Mouse (Mus musculus): Measurements from ENCODE around the gene Ccdc151. TPM values are rescaled to one million over a fixed set of nuclear protein-coding genes. Genes with fewer than 3 reads are reported as not detected.
A peak's percentile ranks its signal among the peaks of the same experiment; 100 is the strongest.

The Ccdc151 gene
- polyA plus RNA-seq, 1 experiment from 2014 or later, result 1.9 TPM

GRCm38 (mm10) chr9:21951977-21952376, 50.5 kb downstream of the Ccdc151 start:
- H3K4me3 ChIP-seq (ENCODE audit: low read length), result no peak overlapping the region
- H3K27ac ChIP-seq (ENCODE audit: low read length), result no peak overlapping the region
- H3K4me2 ChIP-seq (replicated peaks; ENCODE audit: low read depth, low read length), result no peak overlapping the region
- no peak for ATAC-seq (ENCODE audit: low FRiP score, low TSS enrichment)
- no peak overlapping the region for H3K9ac ChIP-seq (replicated peaks; ENCODE audit: low read length)
- H3K27me3 ChIP-seq (ENCODE audit: insufficient read depth, low read length), result 0 out of 2 replicates have a peak, but pooled peaks cover 6% of the 10 kb centered on the region
- no peaks in the 10 kb centered on the region for H3K36me3 ChIP-seq (ENCODE audit: insufficient read depth, low read length)
- peaks cover 10% of the 10 kb centered on the region for H3K4me1 ChIP-seq (ENCODE audit: insufficient read depth, low read length)
- no peaks in the 10 kb centered on the region for H3K9me3 ChIP-seq (ENCODE audit: low read length)
- 81% methylated on average over 3 of the region's 3 CpGs for WGBS

- Histone ChIP-seq H3K4me2 (replicated peaks; ENCODE audit: low read depth, low read length) (no peak overlapping the region), H3K9ac (replicated peaks; ENCODE audit: low read length) (no peak overlapping the region), H3K27me3 (ENCODE audit: insufficient read depth, low read length) (0 out of 2 replicates have a peak, but pooled peaks cover 6% of the 10 kb centered on the region), H3K4me3 (ENCODE audit: low read length) (no peak overlapping the region), H3K4me1 (ENCODE audit: insufficient read depth, low read length) (peaks cover 4% of the 10 kb centered on the region; the same call in 1 of the 2 replicates), H3K9me3 (ENCODE audit: low read length) (no peaks in the 10 kb centered on the region), H3K27ac (ENCODE audit: low read length) (no peak overlapping the region), H3K36me3 (ENCODE audit: insufficient read depth, low read length) (no peaks in the 10 kb centered on the region)
- no peak for ATAC-seq (ENCODE audit: low FRiP score, low TSS enrichment)
- WGBS, result 17% methylated on average over 11 of the region's 11 CpGs
These were observed 52.1 kb downstream of the Ccdc151 start for GRCm38 (mm10) chr9:21950322-21950721.

- Histone ChIP-seq H3K9ac (replicated peaks; ENCODE audit: low read length) (no peak overlapping the region), H3K27me3 (ENCODE audit: insufficient read depth, low read length) (0 out of 2 replicates have a peak, but pooled peaks cover 6% of the 10 kb centered on the region), H3K9me3 (ENCODE audit: low read length) (no peaks in the 10 kb centered on the region), H3K36me3 (ENCODE audit: insufficient read depth, low read length) (no peaks in the 10 kb centered on the region), H3K4me2 (replicated peaks; ENCODE audit: low read depth, low read length) (no peak overlapping the region), H3K4me1 (ENCODE audit: insufficient read depth, low read length) (peaks cover 4% of the 10 kb centered on the region; the same call in 1 of the 2 replicates), H3K4me3 (ENCODE audit: low read length) (no peak overlapping the region), H3K27ac (ENCODE audit: low read length) (no peak overlapping the region)
- 58% methylated on average over 6 of the region's 6 CpGs for WGBS
- ATAC-seq (ENCODE audit: low FRiP score, low TSS enrichment), result no peak
These were observed 53.6 kb downstream of the Ccdc151 start for GRCm38 (mm10) chr9:21948790-21949189.

- no peak overlapping the region for H3K9ac ChIP-seq (replicated peaks; ENCODE audit: low read length)
- H3K36me3 ChIP-seq (ENCODE audit: insufficient read depth, low read length), result no peaks in the 10 kb centered on the region
- H3K27me3 ChIP-seq (ENCODE audit: insufficient read depth, low read length), result 0 out of 2 replicates have a peak, but pooled peaks cover 6% of the 10 kb centered on the region
- no peak overlapping the region for H3K4me3 ChIP-seq (ENCODE audit: low read length)
- H3K27ac ChIP-seq (ENCODE audit: low read length), result no peak overlapping the region
- 55% methylated on average over 8 of the region's 8 CpGs for WGBS
- H3K4me1 ChIP-seq (ENCODE audit: insufficient read depth, low read length), result peaks cover 4% of the 10 kb centered on the region; the same call in 1 of the 2 replicates
- no peak for ATAC-seq (ENCODE audit: low FRiP score, low TSS enrichment)
- H3K4me2 ChIP-seq (replicated peaks; ENCODE audit: low read depth, low read length), result no peak overlapping the region
- no peaks in the 10 kb centered on the region for H3K9me3 ChIP-seq (ENCODE audit: low read length)
These were observed 54.3 kb downstream of the Ccdc151 start for GRCm38 (mm10) chr9:21948146-21948545.

GRCm38 (mm10) chr9:21947540-21948130, 54.8 kb downstream of the Ccdc151 start:
- no peaks in the 10 kb centered on the region for H3K9me3 ChIP-seq (ENCODE audit: low read length)

GRCm38 (mm10) chr9:21944267-21944666, 58.2 kb downstream of the Ccdc151 start:
- no peaks in the 10 kb centered on the region for H3K9me3 ChIP-seq (ENCODE audit: low read length)
- no peaks in the 10 kb centered on the region for H3K36me3 ChIP-seq (ENCODE audit: insufficient read depth, low read length)
- no peak overlapping the region for H3K27ac ChIP-seq (ENCODE audit: low read length)
- 0 out of 2 replicates have a peak overlapping the region, but pooled peaks have one; percentile 6 for H3K4me3 ChIP-seq (ENCODE audit: low read length)
- peaks cover 4% of the 10 kb centered on the region; the same call in 1 of the 2 replicates for H3K4me1 ChIP-seq (ENCODE audit: insufficient read depth, low read length)
- ATAC-seq (ENCODE audit: low FRiP score, low TSS enrichment), result no peak
- 9% methylated on average over 23 of the region's 23 CpGs for WGBS
- no peak overlapping the region for H3K9ac ChIP-seq (replicated peaks; ENCODE audit: low read length)
- 0 out of 2 replicates have a peak, but pooled peaks cover 6% of the 10 kb centered on the region for H3K27me3 ChIP-seq (ENCODE audit: insufficient read depth, low read length)
- peak overlapping the region; percentile 31; the same call in 1 of the 2 replicates for H3K4me2 ChIP-seq (replicated peaks; ENCODE audit: low read depth, low read length)

More at GRCm38 (mm10) chr9:21947540-21948130, 54.8 kb downstream of the Ccdc151 start:
- WGBS, result 5% methylated on average over 28 of the region's 28 CpGs
- no peak overlapping the region for H3K9ac ChIP-seq (replicated peaks; ENCODE audit: low read length)
- ATAC-seq (ENCODE audit: low FRiP score, low TSS enrichment), result no peak
- H3K4me1 ChIP-seq (ENCODE audit: insufficient read depth, low read length), result peaks cover 4% of the 10 kb centered on the region; the same call in 1 of the 2 replicates
- peak overlapping the region; percentile 11; the same call in 1 of the 2 replicates for H3K4me2 ChIP-seq (replicated peaks; ENCODE audit: low read depth, low read length)
- no peak overlapping the region for H3K4me3 ChIP-seq (ENCODE audit: low read length)
- no peaks in the 10 kb centered on the region for H3K36me3 ChIP-seq (ENCODE audit: insufficient read depth, low read length)
- no peak overlapping the region for H3K27ac ChIP-seq (ENCODE audit: low read length)
- 0 out of 2 replicates have a peak, but pooled peaks cover 6% of the 10 kb centered on the region for H3K27me3 ChIP-seq (ENCODE audit: insufficient read depth, low read length)

- Histone ChIP-seq H3K9ac (replicated peaks; ENCODE audit: low read length) (no peak overlapping the region), H3K36me3 (ENCODE audit: insufficient read depth, low read length) (no peaks in the 10 kb centered on the region), H3K9me3 (ENCODE audit: low read length) (no peaks in the 10 kb centered on the region), H3K27me3 (ENCODE audit: insufficient read depth, low read length) (0 out of 2 replicates have a peak, but pooled peaks cover 6% of the 10 kb centered on the region), H3K27ac (ENCODE audit: low read length) (no peak overlapping the region), H3K4me3 (ENCODE audit: low read length) (no peak overlapping the region), H3K4me1 (ENCODE audit: insufficient read depth, low read length) (peaks cover 4% of the 10 kb centered on the region; the same call in 1 of the 2 replicates), H3K4me2 (replicated peaks; ENCODE audit: low read depth, low read length) (no peak overlapping the region)
- WGBS, result 50% methylated on average over 12 of the region's 12 CpGs
- no peak for ATAC-seq (ENCODE audit: low FRiP score, low TSS enrichment)
These were observed 58.8 kb downstream of the Ccdc151 start for GRCm38 (mm10) chr9:21943638-21944037.

- no peak overlapping the region for H3K4me2 ChIP-seq (replicated peaks; ENCODE audit: low read depth, low read length)
- peaks cover 4% of the 10 kb centered on the region; the same call in 1 of the 2 replicates for H3K4me1 ChIP-seq (ENCODE audit: insufficient read depth, low read length)
- H3K9me3 ChIP-seq (ENCODE audit: low read length), result no peaks in the 10 kb centered on the region
- no peak overlapping the region for H3K9ac ChIP-seq (replicated peaks; ENCODE audit: low read length)
- WGBS, result 80% methylated on average over 11 of the region's 12 CpGs
- no peak for ATAC-seq (ENCODE audit: low FRiP score, low TSS enrichment)
- no peak overlapping the region for H3K4me3 ChIP-seq (ENCODE audit: low read length)
- no peak overlapping the region for H3K27ac ChIP-seq (ENCODE audit: low read length)
- 0 out of 2 replicates have a peak, but pooled peaks cover 4% of the 10 kb centered on the region for H3K27me3 ChIP-seq (ENCODE audit: insufficient read depth, low read length)
- H3K36me3 ChIP-seq (ENCODE audit: insufficient read depth, low read length), result no peaks in the 10 kb centered on the region
These were observed 59.4 kb downstream of the Ccdc151 start for GRCm38 (mm10) chr9:21943046-21943445.

All from kidney, embryonic 16.5 days (tissue).